Mouse (Mus musculus) embryonic stem cell, embryonic (primary cell): ENCODE data around the gene Pde4dip.

Experiments
- CTCF ChIA-PET, 4 experiments: fragments of 300-600 bp in 2 of 4; fragments of 350-600 bp in 2 of 4; sonication (Branson Sonifier 250); formaldehyde crosslinking; loops; one replicate each; lab custom pipeline; 2022; ENCODE audit warnings: inconsistent platforms in 2 of 4; lab: Charles Lee
- POLR2A ChIA-PET, 4 experiments: fragments of 300-600 bp in 2 of 4; fragments of 350-600 bp in 2 of 4; sonication (Branson Sonifier 250); formaldehyde crosslinking; loops; one replicate each; lab custom pipeline; 2022; ENCODE audit warnings: antibody characterized with exemption in 4 of 4, inconsistent platforms in 1 of 4; lab: Charles Lee

The Pde4dip gene

DNA sequence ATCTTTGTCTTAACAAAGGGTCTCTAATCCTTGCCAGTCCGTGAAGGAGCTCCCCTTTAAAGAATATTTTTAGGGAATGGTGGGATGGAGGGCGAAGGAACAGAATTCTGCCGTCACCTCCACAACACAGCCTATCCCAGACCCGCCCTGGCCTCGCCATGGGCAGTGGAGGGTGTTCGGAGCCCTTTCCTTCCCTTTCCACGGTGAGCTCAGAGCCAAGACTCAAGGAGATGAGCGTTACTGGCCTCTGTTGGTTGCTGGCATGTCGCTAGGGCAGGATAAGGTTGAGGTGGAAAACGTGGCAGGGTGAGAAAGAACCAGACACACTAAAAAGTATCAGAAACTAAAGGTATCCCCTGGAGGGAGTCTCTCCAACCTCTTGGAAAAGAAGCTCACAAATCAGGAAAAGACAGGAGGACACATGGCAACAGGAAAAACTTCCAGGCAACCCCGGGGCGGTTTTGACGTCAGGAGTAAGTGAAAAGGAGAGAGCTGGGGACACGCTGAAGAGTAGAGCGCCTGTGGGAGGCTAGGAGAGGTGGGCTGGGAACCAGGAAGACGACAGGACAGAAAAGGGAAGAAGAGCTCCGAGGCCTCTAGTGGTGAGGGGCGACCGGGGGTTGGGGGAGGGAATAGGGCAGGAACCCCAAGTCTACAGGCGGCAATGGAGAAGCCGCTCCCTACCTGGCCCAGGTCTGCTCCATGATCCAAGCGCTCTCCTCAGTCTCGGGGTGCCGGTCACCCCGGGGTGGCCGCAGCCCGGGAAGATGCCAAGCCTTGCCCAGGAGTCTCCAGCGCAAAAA lies 21.1 kb downstream of the Pde4dip start:
- ChIA-PET CTCF (interaction anchor here (0.5 to 3.2 kb wide), 8 partner anchors 12 to 186 kb away, joined by 3 to 18 read pairs (median 3); no protein-coding TSS in a partner anchor), POLR2A (interaction anchor here in 2 of 4 experiments (0.5 to 2.3 kb wide), 8 partner anchors 10 to 184 kb away, joined by 3 to 8 read pairs (median 3); partner anchors contain the start of gene Sec22b (in 1 of the 2))

- ChIA-PET CTCF (interaction anchor here in 1 of 4 experiments (1.4 to 1.6 kb wide), 2 partner anchors 12 to 185 kb away, joined by 7 to 8 read pairs; no protein-coding TSS in a partner anchor), POLR2A (interaction anchor here in 1 of 4 experiments (0.8 kb wide), 1 partner anchor 15 kb away, joined by 4 read pairs; no protein-coding TSS in a partner anchor)
Observed at GRCm38 (mm10) chr3:97866696-97867095, 21.8 kb downstream of the Pde4dip start.

- POLR2A ChIA-PET, result no interaction called here
Observed at GRCm38 (mm10) chr3:97860820-97861451, 27.6 kb downstream of the Pde4dip start.

DNA sequence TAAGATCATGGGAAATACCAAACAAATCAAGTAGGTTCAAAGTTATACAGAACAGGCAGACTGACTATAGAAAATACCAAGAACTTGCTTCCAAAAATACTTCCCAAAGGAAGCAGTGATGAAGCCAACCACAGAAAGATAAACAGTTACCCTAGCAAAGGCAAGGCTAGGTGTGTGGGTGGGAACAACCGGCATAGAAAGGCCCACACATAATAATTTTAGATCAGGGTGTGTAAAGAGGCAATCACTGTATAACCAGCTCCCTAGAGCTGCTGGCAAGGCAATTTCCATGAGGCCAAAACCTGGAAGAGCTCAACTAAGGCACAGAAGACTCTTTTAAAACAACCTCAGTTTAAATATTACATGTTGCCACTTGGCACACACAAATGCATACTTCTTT lies 29.1 kb downstream of the Pde4dip start:
- POLR2A ChIA-PET, result interaction anchor here in 1 of 4 experiments (0.7 kb wide), 1 partner anchor 10 kb away, joined by 3 read pairs; no protein-coding TSS in a partner anchor
- CTCF ChIA-PET, result no interaction called here

More at GRCm38 (mm10) chr3:97860820-97861451, 27.6 kb downstream of the Pde4dip start:
- CTCF ChIA-PET, result interaction anchor here in 1 of 4 experiments (0.6 kb wide), 1 partner anchor 36 kb away, joined by 3 read pairs; no protein-coding TSS in a partner anchor

DNA sequence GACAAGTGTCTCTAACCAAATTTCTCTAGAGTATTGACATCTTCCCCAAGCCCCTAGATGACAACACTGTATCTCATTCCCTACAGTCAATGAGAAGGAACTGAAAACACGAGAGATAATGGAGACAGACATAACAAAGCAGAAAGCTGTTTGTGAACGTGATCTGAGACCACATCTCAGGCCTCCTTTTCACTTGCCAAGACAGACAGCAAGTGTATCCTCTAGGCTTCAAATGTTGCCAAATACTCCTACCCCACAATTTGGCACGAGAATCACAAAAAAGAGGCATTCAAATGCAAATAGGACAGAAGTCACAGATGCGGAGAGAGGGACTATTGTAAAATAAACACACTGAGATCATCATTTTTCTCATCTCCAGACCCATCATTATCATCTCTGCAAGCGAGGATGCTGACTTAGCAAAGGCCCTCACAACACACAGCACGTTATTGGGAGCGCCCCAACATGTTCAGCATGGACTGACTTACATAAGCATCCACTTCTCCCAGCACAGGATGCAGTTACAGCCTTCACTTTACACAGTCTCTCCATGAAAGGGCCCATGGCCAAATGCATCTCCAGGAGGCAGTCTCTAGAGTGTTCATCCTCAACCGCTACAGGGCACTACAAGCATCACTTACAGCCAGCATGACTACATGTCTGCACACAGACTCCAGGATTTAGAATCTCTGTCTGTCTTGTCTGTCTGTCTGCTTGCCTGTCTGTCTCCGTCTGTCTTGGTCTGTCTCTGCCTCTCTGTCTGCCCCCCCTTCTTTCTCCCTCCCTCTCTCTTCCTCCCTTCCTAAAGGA lies 33.7 kb downstream of the Pde4dip start:
- ChIA-PET POLR2A (no interaction called here), CTCF (no interaction called here)

- ChIA-PET CTCF (interaction anchor here in 1 of 4 experiments (0.6 kb wide), 1 partner anchor 1529 kb away, joined by 3 read pairs; no protein-coding TSS in a partner anchor), POLR2A (interaction anchor here in 1 of 4 experiments (1.2 kb wide), 1 partner anchor 14 kb away, joined by 4 read pairs; no protein-coding TSS in a partner anchor)
Observed at GRCm38 (mm10) chr3:97851803-97852202, 36.7 kb downstream of the Pde4dip start.

DNA sequence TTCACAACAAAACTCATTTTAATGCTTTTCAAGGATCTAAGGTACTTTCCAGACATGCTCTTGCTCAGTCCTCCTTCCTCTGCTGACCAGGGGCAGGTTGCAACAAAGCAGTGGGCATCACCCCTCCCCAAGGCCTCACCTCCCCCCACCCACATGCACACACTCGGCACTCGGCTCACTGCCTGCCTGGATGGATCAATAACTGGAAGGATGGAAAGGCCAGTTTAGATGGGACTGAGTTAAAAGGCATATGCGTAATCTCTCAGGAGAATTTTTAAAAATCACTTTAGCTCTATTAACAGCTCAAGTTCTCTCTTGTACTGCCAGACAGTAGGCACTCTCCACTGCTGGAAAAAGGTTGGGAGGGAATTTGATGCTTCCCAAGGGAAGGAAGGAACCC lies 40.9 kb downstream of the Pde4dip start:
- CTCF ChIA-PET, result no interaction called here
- POLR2A ChIA-PET, result no interaction called here

DNA sequence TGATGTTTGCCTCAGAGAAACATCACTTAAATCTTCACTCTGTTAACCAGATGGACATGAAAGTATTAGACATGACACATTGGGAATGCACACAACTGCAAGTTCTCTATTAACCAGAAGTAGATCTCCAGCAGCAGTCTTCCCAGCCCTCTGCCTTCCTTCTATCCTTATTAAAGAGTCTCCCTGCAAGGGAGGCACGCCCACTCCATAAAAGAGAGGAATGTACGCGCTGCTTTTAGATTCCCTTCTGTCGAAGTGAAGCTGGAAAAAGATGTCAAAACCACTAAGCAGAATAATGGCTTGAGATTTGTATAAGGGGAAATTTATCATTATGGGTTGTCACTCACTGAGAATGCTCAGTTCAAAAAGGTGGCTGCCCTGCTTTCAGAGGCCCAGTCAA lies 42.1 kb downstream of the Pde4dip start:
- POLR2A ChIA-PET, result no interaction called here
- CTCF ChIA-PET, result no interaction called here

DNA sequence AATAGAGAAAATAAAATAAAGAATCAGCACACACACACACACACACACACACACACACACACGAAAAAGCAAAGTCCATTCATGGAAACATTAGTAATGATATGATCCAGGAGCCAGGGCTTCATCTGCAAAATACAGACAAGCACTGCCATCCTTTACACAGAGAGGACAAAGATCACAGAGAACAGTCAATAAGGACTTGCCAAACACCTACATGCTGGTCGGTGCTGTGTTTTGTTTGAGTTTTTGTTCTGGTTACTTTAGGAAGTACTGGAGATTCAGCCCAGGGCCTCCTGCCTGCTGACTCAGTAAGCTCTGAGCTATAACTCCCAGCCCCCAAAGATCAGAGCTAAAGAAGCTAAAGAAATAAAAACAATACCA lies 43.7 kb downstream of the Pde4dip start:
- POLR2A ChIA-PET, result no interaction called here
- CTCF ChIA-PET, result no interaction called here

GRCm38 (mm10) chr3:97844163-97844820 lies 44.2 kb downstream of the Pde4dip start:
- CTCF ChIA-PET, result no interaction called here

GRCm38 (mm10) chr3:97842641-97843040 lies 45.9 kb downstream of the Pde4dip start:
- ChIA-PET POLR2A (no interaction called here), CTCF (no interaction called here)

More at GRCm38 (mm10) chr3:97844163-97844820, 44.2 kb downstream of the Pde4dip start:
- POLR2A ChIA-PET, result no interaction called here

GRCm38 (mm10) chr3:97840439-97840838 lies 48.1 kb downstream of the Pde4dip start:
- POLR2A ChIA-PET, result no interaction called here
- CTCF ChIA-PET, result no interaction called here

DNA sequence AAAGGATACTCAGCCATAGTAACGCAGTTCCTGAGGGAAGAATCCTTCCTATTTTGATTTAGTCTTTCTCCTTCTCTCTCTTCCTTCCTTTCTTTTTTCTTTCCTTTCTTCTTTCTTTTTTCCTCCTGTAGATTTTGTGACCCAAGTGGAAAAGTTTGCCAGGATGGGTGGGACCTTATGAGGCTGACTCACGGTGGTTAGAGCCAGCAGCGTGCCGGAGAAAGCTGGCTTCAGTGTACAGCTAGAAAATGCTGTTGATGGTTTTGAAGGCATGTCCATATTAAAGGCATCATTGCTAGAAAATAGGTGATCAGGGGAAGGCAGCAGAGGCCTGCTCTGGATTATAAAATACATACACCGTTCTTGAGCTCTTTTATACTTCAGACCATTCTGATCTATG lies 52.6 kb downstream of the Pde4dip start:
- ChIA-PET CTCF (no interaction called here), POLR2A (no interaction called here)

- ChIA-PET CTCF (no interaction called here), POLR2A (no interaction called here)
Observed at GRCm38 (mm10) chr3:97834625-97835024, 53.9 kb downstream of the Pde4dip start.

DNA sequence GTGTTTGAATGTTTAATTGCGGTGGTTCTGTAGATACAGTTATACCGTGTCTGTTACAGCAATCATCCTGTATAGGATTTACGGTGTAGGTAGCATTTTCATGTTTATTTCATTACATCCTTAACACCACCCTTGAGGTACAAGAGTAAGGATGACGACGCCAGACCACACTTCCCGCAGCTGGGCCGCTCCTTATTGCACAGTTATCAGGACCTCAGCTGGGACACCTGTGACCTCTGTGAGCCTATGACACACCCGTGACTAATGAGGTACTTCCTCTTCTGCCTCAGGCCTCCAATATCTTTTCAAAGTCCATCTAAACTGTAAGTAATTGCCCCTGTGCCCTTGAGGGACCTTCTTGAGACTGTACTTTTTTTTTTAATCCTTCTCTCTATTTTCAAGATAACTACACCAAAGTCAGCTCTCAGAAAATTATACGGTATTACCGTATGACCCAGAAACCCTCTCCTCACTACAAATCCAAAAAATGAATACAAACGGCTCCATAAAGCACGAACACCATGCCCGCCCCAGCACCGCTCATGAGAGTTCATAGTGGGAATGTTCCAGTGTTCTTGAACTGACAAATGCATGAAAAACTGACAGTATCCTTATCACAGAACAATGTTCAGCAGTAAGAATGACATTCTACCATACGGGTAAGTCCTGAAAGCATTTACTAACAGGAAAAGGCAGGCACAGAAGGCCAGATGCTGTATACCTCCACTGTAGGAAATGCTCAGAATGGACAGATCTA lies 56.8 kb downstream of the Pde4dip start:
- ChIA-PET CTCF (interaction anchor here in 1 of 4 experiments (0.6 kb wide), 1 partner anchor 1404 kb away, joined by 3 read pairs; no protein-coding TSS in a partner anchor), POLR2A (interaction anchor here in 1 of 4 experiments (0.6 kb wide), 1 partner anchor 116 kb away, joined by 4 read pairs; no protein-coding TSS in a partner anchor)

DNA sequence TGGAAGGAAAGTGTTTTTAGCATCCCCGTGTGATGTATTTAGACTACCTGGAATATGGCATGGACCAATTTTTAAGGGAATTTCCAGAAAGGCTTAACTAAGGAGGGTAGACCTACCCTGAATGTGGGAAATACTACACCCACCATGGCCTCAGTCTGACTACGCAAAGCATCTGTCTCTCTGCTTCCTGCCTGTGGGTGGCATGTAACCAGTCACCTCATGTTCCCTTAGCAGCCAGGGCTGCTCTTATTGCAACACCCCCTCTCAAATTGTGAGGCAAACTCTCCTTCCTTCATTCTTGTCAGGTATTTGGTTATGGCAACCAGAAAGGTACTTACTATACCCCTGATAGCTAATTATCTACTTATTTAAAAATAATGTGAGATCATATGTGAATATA lies 57.9 kb downstream of the Pde4dip start:
- ChIA-PET POLR2A (no interaction called here), CTCF (no interaction called here)

DNA sequence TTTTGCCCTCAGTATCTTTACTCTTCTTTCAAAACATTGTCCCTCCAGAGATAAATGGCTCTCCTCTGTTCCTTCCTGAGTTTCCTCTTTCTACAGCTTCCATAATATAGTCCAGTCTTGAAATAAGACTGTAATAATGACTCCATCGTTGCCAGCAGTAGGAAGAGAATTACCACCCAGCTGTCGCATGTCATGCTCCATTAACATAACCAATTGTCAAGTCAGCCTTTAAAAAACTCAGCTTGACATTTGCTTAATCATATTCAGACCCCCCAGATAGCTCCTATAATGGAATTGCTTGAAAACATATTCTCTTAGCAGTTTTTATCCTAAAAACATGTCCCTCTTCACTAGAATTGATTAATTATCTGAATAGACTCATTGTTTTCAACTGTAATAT lies 58.4 kb downstream of the Pde4dip start:
- ChIA-PET POLR2A (interaction anchor here in 1 of 4 experiments (0.6 to 0.7 kb wide), 3 partner anchors 9 to 38 kb away, joined by 3 read pairs; no protein-coding TSS in a partner anchor), CTCF (no interaction called here)

- ChIA-PET POLR2A (no interaction called here), CTCF (no interaction called here)
Observed at GRCm38 (mm10) chr3:97828286-97828685, 60.2 kb downstream of the Pde4dip start.
